Mouse (Mus musculus): ENCODE data around the gene Cacul1.

The Cacul1 gene

DNA sequence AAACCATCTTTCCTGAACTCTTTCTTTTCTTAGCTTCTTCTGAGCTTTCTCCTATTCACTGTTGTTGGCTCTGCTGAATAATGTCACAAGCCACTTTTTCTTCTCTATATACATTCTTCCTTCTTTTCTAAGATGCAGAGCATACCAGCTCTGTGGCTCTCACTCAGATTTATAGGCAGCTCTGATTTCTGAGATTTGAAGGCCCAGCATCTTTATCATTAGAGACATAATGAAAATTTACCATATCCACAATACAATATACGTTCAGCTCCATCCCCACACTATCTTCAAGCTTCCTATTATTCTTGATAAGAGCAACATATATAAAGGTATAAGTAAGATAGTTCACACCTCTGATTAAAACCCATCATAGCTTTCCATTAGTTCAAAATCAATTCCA lies 50.7 kb downstream of the Cacul1 start:
- DNase-seq (ENCODE audit: low spot score) = no peak

DNA sequence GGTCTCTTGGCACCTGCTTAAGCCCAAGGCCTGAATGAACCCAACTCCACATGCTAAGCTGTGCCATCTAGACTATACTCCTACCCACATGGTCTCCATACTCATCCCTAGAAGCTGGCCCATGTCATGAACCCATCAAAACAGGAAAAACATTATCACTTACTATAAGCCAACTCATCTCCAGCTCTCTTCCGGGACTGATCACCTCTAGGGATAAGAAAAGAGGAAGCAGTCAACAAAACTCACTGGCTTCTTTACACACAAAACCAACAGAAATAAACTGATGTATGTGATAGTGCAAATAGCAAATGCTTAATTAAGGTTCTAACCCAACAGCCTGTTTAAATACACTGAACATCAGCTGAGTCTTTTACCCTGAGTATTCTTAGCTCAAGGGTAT lies 51.5 kb downstream of the Cacul1 start:
- DNase-seq (ENCODE audit: low spot score) = no peak

- DNase-seq (ENCODE audit: low spot score) = no peak
These were observed 52.2 kb downstream of the Cacul1 start for GRCm38 (mm10) chr19:60528602-60529001.

DNA sequence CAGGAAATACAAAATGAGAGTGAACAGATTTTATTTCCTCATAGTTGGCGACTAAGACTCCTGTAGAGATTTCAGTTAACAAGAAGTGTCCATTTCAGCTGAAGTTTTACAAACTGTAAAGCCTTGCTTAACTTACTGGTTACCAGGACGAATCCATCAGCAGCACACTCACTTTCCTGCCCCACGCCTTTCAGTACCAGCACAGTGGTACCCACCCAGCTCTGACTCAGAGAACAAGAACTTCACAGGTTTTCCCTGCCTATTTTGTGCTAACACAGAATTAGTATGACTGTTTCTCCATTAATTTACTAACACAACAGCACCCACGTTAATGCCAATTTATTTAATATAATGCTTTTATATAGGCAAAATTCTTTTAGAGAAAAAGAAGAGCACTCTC lies 53.9 kb downstream of the Cacul1 start:
- DNase-seq (ENCODE audit: low spot score) = no peak

- DNase-seq (ENCODE audit: low spot score) = no peak
These were observed 55.7 kb downstream of the Cacul1 start for GRCm38 (mm10) chr19:60525086-60525485.

DNA sequence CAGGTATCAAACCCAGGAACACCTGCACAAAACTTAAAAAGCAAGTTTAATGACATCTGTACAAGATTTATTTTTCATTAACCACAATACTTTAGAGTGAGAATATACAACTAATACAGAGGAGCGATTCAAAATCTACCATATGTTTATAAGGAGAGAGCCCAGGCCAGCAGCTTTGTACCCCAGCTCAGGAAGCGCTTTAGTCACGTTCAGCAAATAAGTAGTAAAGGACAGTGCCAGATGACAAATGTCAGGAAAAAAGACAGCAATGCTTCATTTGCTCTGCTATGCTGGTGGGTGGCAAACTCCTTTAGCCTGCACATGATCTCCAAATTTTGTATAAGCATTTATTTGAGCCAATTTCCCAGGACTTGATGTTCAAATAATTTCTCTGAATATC lies 56.1 kb downstream of the Cacul1 start:
- no peak for DNase-seq (ENCODE audit: low spot score)

- no peak for DNase-seq (ENCODE audit: low spot score)
These were observed 60.7 kb downstream of the Cacul1 start for GRCm38 (mm10) chr19:60520131-60520530.

- no peak for DNase-seq (ENCODE audit: low spot score)
These were observed 65.8 kb downstream of the Cacul1 start for GRCm38 (mm10) chr19:60515064-60515463.

- no peak for DNase-seq (ENCODE audit: low spot score)
These were observed 67.4 kb downstream of the Cacul1 start for GRCm38 (mm10) chr19:60513431-60513830.

DNA sequence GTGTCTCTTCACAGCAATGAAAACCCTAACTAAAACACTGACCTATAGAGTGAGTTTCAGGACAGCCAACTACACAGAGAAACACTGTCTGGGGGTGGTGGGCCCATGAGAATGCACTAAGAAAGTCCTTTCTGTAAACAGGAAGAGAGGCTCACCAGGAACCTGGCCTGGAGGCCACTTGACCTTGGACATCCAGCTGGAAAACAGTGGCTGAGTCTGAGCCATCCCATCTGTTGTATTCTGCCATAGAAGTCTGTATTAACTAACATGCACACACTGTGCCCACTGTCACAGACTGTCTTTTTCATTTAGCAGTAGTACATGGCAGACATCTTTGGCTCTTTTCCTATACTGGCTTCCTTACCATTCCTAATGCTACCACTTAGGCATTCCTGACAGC lies 80.6 kb downstream of the Cacul1 start:
- no peak for DNase-seq (ENCODE audit: low spot score)

- no peak for DNase-seq (ENCODE audit: low spot score)
These were observed 83.7 kb downstream of the Cacul1 start for GRCm38 (mm10) chr19:60497171-60497570.

DNA sequence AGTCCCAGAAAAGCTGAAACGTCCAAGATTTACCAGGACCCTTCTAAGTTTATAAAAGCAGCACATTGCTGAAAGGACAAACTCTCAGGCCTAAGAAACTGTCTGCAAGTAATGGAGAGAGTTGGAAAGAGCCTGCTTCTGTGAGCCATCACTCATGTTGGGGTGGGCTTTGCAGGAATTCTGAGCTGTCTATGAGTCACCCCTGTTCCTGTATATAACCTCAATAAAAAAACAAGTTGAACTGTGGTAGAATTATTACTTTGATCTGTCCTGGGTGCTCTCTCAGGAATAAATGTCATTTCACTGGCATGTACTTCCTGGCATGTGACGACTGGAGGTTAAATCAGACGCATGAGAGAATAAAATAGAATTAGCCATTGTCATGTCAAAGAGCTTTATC lies 85.1 kb downstream of the Cacul1 start:
- DNase-seq (ENCODE audit: low spot score) = no peak

DNA sequence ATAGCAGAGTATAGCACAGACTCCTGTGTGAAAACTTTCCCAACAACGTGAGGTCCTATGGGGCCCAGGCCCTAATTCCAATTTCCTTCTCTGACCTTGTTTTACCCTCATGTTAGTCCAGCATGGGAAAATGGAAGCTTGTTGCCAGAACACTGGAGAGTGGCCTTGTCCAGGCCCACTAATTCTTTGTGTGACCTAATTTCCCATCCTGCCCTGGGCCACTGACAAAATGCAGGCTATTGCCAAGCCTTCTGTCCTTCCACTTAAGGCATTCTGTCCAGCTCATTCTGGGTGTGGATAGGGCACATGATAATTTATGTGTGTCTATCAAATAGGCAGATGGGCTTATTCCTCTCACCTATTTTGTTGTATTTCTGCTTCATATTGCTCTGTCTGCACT lies 91.3 kb downstream of the Cacul1 start:
- DNase-seq (ENCODE audit: low spot score) = no peak

DNA sequence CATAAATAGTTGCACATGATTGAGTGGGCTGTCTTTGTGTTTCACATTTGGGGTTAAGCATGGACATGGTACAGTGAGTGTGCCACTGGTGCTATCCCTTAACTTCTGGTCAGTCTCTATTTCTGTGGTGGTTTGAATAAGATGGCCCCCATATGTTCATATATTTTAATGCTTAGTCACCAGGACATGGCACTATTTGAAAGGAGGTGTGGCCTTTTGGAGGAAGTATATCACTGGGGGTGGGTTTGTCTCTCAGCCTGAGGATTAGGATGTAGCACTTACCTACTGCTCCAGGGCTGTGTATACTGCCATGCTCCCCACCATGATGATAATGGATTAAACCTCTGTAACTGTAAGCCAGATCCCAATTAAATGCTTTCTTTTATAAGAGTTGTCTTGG lies 95.6 kb downstream of the Cacul1 start:
- DNase-seq (ENCODE audit: low spot score) = no peak

- DNase-seq (ENCODE audit: low spot score) = no peak
These were observed 102.0 kb downstream of the Cacul1 start for GRCm38 (mm10) chr19:60478859-60479258.

- no peak for DNase-seq (ENCODE audit: low spot score)
These were observed 103.0 kb downstream of the Cacul1 start for GRCm38 (mm10) chr19:60477788-60478187.
